Mouse (Mus musculus) gastrocnemius, postnatal 14 days (tissue): ENCODE data around the gene Rgl2. TPM values are rescaled to one million over a fixed set of nuclear protein-coding genes. Genes with fewer than 3 reads are reported as not detected.
"Not testable (repeated sequence)": the region's sequence is repeated elsewhere in the genome, so short reads cannot be mapped to it uniquely, and the experiment has no call there.

ENCODE experiments used
- DNase-seq: peaks from one replicate; pipeline ENCODE4 v3.0.0; 2021; ENCODE audit warnings: mixed read lengths
- intact Hi-C: fragments of 180-260 bp; cut with DNase I; formaldehyde crosslinking; loops from one replicate; pipeline ENCODE4 v1.15.1; 2025; ENCODE audit warnings: low total_unique reads
- long read RNA-seq, 2 experiments: library from polyadenylated mRNA; stranded (forward); transcript quantifications; one replicate each; pipeline ENCODE4 v2.0.0; 2021
- total RNA-seq, 2 experiments: library from RNA; stranded (reverse); gene quantifications; 2 replicates each; pipeline ENCODE4 v1.2.3; 2021

Gene Rgl2
- 10 to 100 TPM; 24.4 to 24.7 TPM for total RNA-seq
- long read RNA-seq, experiment 1, transcript Rgl2-201 (18 exons, 3,252 nt) = major isoform, 21 of 31 reads
- long read RNA-seq, experiment 1, partial matches to known transcripts = 4 of 31 reads
- long read RNA-seq, experiment 1, other reads (novel, unspliced or antisense) = 5 of 31 reads
- long read RNA-seq, experiment 2, transcript Rgl2-201 (18 exons, 3,252 nt) = major isoform, 29 of 40 reads
- long read RNA-seq, experiment 2, partial matches to known transcripts = 2 of 40 reads
- long read RNA-seq, experiment 2, other reads (novel, unspliced or antisense) = 8 of 40 reads

DNA sequence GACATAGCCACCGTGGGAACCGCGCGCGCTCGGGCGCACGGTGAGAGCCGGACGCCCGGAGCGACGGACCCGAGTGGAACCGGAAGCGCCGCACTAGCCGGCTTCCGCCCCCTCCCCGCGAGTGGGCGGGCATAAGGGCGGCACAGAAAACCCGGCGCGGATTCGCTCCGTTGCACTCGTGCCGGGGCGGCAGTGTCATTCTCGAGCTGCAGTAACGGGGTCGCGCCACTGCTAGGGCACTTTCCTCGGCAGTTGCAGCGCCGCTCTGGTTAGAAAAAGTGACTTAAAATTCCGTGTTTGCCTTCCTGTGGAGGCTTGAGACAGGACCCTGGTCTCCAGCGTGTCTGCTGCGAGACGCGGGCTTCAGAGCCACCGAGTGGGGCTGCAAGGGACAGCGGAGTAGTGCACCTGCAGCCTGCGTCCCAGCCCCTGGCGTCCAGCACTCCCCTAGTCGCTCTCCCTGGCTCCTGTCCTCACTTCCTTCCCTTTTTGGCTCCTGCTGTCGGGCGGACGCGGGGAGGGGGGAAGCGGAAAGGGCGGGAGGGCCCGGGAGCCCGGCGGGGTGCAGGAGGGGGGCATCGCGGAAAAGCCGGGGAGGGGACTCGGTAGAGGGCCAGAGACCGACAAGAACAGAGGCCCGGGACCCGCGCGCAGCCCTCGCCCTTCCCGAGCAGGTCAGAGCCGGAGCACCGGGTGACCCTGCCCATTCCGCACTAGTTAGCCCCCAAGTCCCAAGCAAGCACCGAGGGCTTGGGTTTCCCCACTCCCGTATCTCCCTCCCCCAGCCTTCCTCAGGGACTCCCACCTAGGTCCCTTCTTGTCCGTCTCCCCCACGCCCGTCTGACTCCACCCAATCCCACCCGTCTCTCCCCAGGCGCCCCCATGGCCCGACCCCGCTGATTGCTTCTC lies at the start of gene Rgl2:
Rgl2 (plus strand) TSS at position 173 of the 909 bp plus-strand sequence.
- intact Hi-C loops = no loop called here
- peak; percentile 94 for DNase-seq

DNA sequence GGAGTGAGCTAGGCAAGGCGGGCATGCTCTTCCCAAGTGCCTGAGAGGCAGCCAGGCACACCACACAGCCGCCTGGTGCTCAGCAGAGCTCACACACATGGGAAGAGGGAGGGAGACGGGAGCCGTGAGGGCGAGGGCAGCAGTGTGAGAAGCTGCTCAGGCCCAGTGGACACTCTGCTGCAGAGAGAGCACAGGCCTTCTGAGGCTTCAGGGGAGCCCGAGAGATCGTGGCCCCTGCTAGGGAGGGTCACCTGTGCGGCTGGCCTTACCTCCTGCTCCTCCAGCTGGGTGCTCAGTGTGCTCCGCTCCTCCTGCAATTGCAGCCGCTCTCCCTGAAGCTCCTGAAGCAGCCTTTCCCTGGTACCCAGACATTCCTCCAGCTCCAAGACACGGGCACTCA lies 45.0 kb upstream of the Rgl2 start:
- DNase-seq, intact Hi-C loops: not testable (repeated sequence)

DNA sequence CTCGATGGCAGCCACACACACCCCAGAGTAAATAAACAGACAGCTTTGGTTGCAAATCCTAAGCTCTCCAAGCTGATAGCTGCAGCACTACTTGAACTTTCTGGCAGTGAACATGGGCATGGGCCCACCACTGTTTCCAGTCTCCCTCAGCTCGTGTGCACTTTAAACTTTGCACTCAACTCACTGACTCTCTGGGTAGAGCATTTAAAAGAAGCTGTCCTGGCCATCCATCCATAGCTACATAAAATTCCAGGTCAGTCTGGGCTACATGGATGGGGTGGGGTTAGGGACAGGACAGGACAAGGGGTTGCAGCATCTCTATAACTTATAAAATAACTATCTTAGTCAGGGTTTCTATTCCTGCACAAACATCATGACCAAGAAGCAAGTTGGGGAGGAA lies 41.5 kb upstream of the Rgl2 start:
- DNase-seq, intact Hi-C loops: not testable (repeated sequence)

DNA sequence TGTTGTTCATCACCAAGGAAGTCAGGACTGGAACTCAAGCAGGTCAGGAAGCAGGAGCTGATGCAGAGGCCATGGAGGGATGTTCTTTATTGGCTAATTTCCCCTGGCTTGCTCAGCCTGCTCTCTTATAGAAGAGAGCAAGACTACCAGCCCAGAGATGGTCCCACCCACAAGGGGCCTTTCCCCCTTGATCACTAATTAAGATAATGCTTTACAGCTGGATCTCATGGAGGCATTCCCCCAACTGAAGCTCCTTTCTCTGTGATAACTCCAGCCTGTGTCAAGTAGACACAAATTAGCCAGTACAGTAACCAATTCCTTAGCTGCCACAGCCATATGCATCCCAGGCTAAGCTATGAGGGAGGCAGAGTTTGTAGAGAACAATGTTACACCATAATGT lies 41.1 kb upstream of the Rgl2 start:
- intact Hi-C loops, DNase-seq: not testable (repeated sequence)

DNA sequence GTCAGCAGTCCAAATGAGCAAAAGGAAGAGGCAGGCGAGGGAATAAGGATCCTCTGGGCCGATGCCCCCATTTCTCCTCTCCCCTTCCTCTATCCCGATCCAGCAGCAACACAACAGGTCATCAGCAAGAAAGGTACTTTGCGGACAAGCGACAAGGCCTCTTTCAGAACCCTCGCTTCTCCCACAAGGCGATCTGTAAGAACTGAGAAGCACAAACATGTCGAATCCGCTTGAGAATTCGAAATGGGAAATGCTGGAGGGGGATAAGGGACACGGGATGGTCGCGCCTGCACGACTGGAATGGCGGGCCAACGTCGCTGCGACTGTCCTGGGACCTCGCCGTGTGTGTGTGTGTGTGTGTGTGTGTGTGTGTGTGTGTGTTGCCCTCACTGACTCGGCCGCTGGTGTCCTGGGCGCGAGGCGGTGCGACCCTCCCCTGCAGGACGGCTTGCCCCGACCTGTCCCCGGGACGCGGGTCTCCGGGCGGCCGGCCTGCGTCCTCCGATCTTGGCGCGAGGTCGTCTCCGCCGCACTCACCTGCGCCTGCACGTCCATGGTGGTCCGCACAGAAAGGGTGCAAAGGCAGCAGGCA lies 39.3 kb upstream of the Rgl2 start:
- DNase-seq, intact Hi-C loops: not testable (repeated sequence)

DNA sequence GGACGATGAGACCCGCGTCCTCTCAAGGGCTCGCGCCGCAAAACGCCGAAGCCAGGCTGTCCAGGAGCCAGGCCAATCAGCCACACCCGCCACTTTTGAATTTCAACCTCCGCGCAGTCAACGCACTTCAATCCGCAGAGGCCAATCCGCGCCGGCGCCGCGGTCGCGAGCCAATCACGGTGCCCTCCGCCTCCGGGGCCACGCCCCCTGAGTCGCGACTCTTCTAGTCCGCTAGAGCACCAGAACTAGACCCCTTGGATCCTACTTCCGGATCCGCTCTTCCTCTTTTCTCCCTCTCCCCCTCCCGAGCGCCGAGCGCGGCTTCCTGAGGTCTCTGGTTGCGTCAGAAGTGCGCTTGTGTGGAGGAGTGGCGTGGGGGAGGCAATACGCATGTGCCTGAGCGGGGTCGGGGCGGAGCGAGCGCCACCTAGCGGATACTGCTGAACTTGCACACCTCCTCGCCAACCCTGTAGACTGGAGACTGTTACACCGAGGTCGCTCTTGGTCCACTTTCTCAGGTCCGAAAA lies 38.7 kb upstream of the Rgl2 start, which contains the start of gene Kifc1:
Kifc1 (minus strand) TSS at position 129 of the 527 bp plus-strand sequence.
- peak; percentile 99 for DNase-seq
- intact Hi-C loops = no loop called here

DNA sequence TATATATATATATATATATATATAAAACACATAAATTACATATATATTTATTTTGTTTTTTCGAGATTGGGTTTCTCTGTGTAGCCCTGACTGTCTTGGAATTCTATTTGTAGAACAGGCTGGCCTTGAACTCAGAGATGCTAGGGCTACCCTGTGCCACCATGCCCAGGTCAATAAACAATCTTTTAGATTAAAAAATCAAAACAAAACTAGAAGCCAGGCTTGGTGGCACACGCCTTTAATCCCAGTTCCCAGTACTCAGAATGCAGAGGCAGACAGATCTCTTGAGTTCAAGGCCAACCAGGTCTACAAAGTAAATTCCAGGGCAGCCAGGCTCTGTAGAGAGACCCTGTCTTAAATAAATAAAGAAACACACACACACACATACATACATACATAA lies 38.0 kb upstream of the Rgl2 start:
- intact Hi-C loops = no loop called here
- DNase-seq = no peak

DNA sequence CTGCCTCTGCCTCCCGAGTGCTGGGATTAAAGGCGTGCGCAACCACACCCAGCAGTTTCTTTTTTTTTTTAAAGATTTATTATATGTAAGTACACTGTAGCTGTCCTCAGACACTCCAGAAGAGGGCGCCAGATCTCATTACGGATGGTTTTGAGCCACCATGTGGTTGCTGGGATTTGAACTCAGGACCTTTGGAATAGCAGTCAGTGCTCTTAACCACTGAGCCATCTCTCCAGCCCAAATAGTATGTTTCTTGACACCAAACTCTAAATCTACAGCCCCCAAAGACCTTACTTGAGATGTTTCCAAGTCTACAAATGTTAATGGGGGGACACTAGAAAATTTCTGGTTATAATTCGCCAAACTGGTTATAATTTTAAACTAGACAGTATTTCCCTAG lies 37.5 kb upstream of the Rgl2 start:
- DNase-seq, intact Hi-C loops: not testable (repeated sequence)

DNA sequence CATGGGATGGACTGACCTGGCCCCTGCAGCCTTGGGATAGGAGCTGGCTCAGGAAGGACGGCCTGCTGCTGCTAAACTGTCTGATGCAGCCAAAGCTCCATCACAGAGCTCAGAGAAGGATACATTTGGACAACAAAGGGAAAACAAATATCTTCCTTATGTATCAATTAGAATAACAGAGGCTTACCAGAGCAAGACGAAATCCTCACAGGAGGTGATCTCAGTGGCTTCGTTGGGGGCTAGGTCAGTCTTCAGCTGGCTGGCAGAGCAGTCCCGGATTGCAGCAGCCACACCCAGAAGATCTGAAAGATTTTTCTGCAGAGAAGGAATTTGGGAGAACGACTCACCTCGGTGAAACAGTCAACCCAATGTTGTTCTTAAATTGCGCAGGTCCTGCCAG lies 36.9 kb upstream of the Rgl2 start:
- intact Hi-C loops = no loop called here
- DNase-seq = no peak

DNA sequence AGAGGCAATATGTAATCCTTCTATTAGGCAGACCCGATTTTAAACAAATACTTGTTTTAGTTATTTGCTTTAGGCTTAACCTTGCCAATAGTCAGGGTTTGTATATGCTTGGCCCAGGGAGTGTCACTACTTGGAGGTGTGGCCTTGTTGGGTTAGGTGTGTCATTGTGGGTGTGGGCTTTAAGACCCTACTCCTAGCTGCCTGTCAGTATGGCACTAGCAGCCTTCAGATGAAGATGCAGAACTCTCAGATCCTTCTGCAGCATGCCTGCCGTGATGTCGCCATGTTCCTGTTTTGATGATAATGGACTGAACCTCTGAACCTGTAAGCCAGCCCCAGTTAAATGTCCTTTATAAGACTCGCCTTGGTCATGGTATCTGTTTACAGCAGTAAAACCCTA lies 36.3 kb upstream of the Rgl2 start:
- DNase-seq, intact Hi-C loops: not testable (repeated sequence)

DNA sequence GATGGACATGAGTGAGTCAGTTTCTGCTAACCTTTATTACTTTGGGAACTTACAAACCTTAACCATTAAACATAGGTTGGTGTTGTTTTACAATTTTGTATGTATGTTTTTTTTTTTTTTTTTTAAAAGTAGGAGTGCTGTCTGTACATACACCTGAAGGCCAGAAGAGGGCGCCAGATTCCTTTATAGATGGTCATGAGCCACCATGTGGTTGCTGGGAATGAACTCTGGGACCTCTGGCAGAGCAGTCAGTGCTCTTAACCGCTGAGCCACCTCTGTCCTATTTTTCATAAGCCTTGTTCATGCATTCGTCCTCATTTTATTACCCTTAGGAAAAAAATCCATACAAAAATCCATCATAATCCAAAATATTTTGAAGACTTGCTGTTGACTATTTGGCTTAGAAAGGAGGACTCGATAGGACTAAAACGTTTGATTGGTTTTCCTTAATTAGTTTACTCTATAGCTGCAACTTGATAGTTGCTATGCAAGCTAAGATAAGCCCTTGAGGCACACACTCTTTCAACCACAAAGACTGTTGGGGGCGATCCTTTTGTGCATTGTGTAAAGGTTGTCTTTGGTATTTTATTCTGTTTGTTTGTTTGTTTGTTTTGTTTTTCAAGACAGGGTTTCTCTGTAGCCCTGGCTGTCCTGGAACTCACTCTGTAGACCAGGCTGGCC lies 32.1 kb upstream of the Rgl2 start:
- DNase-seq = no peak
- intact Hi-C loops = no loop called here

DNA sequence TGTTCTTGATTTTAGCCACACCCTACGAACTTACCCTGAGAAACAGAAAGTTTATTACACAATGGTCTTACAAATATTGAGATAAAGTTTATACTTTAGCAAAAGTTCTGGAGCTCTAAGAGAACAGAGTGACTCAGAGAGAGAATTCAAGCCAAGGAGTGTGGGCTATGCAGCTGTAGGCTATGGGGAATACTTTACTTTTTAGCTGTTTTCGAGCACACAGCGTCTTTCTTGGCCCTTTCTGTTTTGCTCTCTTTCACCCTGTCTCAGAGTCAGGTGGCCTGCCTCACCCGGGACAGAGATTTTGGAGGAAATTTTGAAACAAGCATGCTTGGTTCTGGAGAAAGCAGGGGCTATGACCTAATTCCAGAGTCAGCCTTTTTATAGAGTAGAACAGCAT lies 31.1 kb upstream of the Rgl2 start:
- intact Hi-C loops, DNase-seq: not testable (repeated sequence)

DNA sequence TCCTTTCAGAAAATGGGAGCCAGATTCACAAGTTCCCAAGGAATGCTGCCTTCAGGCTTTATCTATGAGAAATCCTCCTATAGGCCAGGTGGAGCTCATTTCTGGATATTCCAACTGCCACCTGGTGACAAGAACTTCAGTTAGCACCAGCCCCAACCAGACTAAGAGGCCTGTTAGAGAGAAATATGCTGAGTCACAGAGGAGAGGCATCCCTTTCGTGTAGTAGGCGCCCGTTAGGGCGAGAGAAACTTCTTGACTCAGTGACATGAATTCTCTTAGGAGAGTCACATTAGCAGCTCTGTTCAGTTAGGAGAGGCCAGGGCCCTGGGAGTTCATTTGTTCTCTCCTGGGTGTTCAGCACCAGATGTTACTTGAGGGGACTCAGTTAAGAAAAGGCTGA lies 29.7 kb upstream of the Rgl2 start:
- intact Hi-C loops = loop anchor here (5.0 kb wide), 1 partner anchor 497 kb away; no protein-coding TSS in a partner anchor
- DNase-seq = no peak

DNA sequence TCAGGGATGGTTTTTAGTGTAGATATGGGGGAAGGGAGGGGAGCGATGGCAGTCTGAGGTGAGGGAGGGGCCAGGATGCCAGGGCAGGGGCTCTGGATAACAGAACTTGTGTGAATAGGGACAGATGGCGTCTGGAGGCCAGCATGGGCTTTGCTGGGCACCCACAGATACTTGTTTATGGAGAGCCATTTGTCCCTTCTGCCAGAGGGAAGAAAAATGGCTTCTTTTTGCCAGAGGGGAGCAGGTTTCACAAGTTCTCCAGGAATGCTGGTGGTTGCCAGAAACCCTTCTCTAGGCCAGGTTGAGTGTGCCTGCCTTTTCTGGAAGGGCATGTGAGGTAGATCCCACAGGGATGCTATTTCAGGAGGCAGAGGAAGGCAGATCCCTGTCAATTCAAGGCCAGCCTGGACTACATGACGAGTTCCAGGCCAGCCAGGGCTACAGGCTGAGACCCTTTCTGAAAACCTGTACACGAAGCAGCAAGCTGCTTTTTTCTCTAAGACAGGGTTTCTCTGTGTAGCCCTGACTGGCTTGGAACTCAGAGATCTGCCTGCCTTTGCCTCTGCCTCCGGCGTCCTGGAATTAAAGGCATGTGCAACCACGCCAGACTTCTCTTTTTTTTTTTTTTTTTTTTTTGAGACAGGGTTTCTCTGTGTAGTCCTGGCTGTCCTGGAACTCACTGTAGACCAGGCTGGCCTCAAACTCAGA lies 28.9 kb upstream of the Rgl2 start:
- intact Hi-C loops = loop anchor here (5.0 kb wide), 1 partner anchor 498 kb away; no protein-coding TSS in a partner anchor
- no peak for DNase-seq

DNA sequence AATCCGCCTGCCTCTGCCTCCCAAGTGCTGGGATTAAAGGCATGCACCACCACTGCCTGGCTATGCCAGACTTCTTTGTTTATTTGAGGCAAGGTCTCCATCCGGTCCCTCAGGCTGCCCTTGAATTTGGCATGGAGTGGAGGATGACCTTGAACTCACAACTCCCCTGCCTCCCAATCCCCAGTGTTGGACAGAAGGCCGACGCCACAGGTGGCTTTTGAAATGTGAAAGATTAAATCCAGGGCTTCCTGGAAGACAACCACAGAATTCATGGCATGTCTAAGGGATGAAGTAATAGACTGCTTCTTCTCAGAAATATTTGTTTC lies 28.4 kb upstream of the Rgl2 start:
- intact Hi-C loops = loop anchor here (5.0 kb wide), 1 partner anchor 499 kb away; no protein-coding TSS in a partner anchor
- no peak for DNase-seq

DNA sequence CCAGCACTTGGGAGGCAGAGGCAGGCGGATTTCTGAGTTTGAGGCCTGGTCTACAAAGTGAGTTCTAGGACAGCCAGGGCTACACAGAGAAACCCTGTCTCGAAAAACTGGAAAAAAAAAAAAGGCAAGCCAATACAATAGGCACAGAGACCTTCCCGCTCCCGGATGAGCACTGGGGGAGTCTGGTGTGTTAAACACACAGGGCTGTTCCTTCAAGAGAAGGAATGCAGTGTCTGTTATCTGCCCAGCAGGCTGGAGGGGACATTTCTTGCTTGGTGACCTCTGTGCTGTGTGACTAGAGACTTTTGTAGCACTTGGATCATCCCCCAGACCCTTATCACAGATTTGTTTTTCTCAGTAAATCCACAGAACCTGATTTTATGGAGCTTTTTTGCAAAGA lies 27.7 kb upstream of the Rgl2 start:
- intact Hi-C loops = loop anchor here (5.0 kb wide), 1 partner anchor 499 kb away; no protein-coding TSS in a partner anchor
- DNase-seq = no peak

DNA sequence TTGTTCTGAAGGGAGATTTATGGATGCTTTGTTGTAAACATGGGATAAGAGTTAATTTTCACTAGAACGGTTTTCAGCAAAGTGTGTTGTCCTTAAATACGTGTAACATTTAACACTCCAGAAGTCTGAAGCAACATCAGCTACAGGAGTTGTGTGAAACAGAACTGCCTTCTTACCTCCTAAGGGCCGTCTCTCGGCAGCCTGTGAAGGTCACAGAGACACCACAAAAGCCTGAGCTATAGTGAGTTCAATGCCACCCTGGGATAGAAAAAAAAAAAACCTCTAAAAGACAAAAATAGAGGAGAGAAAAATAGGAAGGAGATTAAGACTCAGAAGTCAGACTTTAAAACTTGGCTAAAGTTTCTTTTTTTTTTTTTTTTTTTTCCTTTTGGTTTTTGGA lies 27.3 kb upstream of the Rgl2 start:
- intact Hi-C loops = loop anchor here (5.0 kb wide), 1 partner anchor 500 kb away; no protein-coding TSS in a partner anchor
- no peak for DNase-seq

DNA sequence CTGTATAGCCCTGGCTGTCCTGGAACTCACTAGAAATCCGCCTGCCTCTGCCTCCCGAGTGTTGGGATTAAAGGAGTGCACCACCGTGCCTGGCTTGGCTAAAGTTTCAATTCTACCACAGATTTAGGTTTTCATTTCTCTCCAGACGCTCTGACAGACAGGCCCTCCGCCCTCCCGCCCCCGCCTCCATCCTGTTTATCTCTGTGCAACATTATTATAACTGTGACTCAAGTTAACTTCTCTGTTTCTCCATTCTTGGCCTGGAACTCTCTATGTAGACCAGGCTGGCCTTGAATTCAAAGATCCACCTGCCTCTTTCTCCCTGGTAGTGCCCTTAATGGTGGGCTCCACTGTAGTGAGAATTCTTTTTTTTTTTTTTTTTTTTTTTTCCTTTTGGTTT lies 26.9 kb upstream of the Rgl2 start:
- intact Hi-C loops = loop anchor here (5.0 kb wide), 1 partner anchor 500 kb away; no protein-coding TSS in a partner anchor
- DNase-seq = no peak
